Mouse (Mus musculus) liver, embryonic 14.5 days (tissue): Measurements from ENCODE around the gene Grcc10. TPM values are rescaled to one million over a fixed set of nuclear protein-coding genes. Genes with fewer than 3 reads are reported as not detected.

Experiments used
- ATAC-seq: fragments of 200-750 bp; cut with Nextera tagmentation; 2 replicates; pipeline ENCODE4 v1.8.0; 2017; ENCODE audit warnings: moderate number of reproducible peaks, mild to moderate bottlenecking, moderate library complexity; ENCODE audit not compliant: insufficient read depth
- DNase-seq, 3 experiments: peaks; one replicate each; pipeline ENCODE4 v3.0.0-alpha.2; 2012 to 2013; ENCODE audit warnings: low read depth in 3 of 3, low spot score in 3 of 3
- H3K27ac ChIP-seq: fragments of 300-500 bp; sonication (generic); 2 replicates; pipeline ENCODE4 v1.5.1; 2014; ENCODE audit warnings: moderate library complexity, mild to moderate bottlenecking, control low read depth, inconsistent platforms
- H3K27me3 ChIP-seq: fragments of 300-500 bp; sonication (generic); 2 replicates; pipeline ENCODE4 v1.6.1; 2014; ENCODE audit warnings: mild to moderate bottlenecking, low read length, moderate library complexity; ENCODE audit not compliant: control insufficient read depth, insufficient read depth
- H3K36me3 ChIP-seq: fragments of 300-500 bp; sonication (generic); replicated peaks from 2 replicates; pipeline ENCODE4 v1.6.1; 2014; ENCODE audit warnings: low read depth; ENCODE audit not compliant: control insufficient read depth, insufficient read depth
- H3K4me1 ChIP-seq, 2 experiments: fragments of 200-500 bp in 1 of 2; fragments of 300-500 bp in 1 of 2; sonication (generic) in 1 of 2; replicated peaks; 2 replicates each; pipeline ENCODE4 v1.6.1; 2012 to 2014; ENCODE audit warnings: antibody characterized with exemption in 1 of 2, inconsistent platforms in 1 of 2, low read length in 1 of 2; ENCODE audit not compliant: control insufficient read depth in 2 of 2, insufficient read depth in 2 of 2
- H3K4me2 ChIP-seq: fragments of 300-500 bp; sonication (generic); 2 replicates; pipeline ENCODE4 v1.6.1; 2014; ENCODE audit warnings: low read depth, mild to moderate bottlenecking, control low read depth, moderate library complexity
- H3K4me3 ChIP-seq, 2 experiments: fragments of 200-500 bp in 1 of 2; fragments of 300-500 bp in 1 of 2; sonication (generic) in 1 of 2; 2 replicates each; pipeline ENCODE4 v1.5.1; 2012 to 2014; ENCODE audit warnings: low read depth in 2 of 2, low read length in 2 of 2, mild to moderate bottlenecking in 2 of 2, control low read depth in 1 of 2, inconsistent platforms in 1 of 2, moderate library complexity in 1 of 2; ENCODE audit not compliant: insufficient read depth in 1 of 2
- H3K9ac ChIP-seq: fragments of 300-500 bp; sonication (generic); replicated peaks from 2 replicates; pipeline ENCODE4 v1.6.1; 2014; ENCODE audit warnings: mild to moderate bottlenecking, control low read depth, moderate library complexity
- H3K9me3 ChIP-seq: fragments of 300-500 bp; sonication (generic); 2 replicates; pipeline ENCODE4 v1.6.1; 2016; ENCODE audit warnings: low read length, mixed read lengths; ENCODE audit not compliant: control insufficient read depth
- CTCF ChIP-seq: IDR thresholded peaks from 2 replicates; pipeline ENCODE4 v1.5.1; 2016; ENCODE audit warnings: antibody characterized with exemption, low read depth, control low read depth
- EP300 ChIP-seq: IDR thresholded peaks from 2 replicates; pipeline ENCODE4 v1.6.1; 2016; ENCODE audit warnings: antibody characterized with exemption, low read depth
- WGBS: fragments of 180-500 bp; shearing (Covaris S2); extraction: QIAGEN DNeasy Blood & Tissue Kit; methylation state at CpG from one replicate; pipeline ENCODE4 v1.1.7; 2014; ENCODE audit not compliant: insufficient replicate concordance; 5-methylcytosine and 5-hydroxymethylcytosine counted together
- polyA plus RNA-seq, 2 experiments: library from polyadenylated mRNA; depleted of rRNA in 1 of 2; stranded (reverse) in 1 of 2; unstranded in 1 of 2; fragments of >200 nt; fragmentation: Nextera tagmentation in 1 of 2; extraction: Ambion mirVana in 1 of 2; gene quantifications; 2 replicates each; pipeline versions ENCODE4 v1.2.1 to v1.2.3; 2012 to 2014

Gene Grcc10
- polyA plus RNA-seq, 2 experiments, result 50.2 to 74.0 TPM

GRCm38 (mm10) chr6:124746654-124747632 is 5.8 kb upstream of the Grcc10 start:
- Histone ChIP-seq H3K4me2 (peak overlapping the region; percentile 97), H3K4me3 (peak overlapping the region in 1 of 2 experiments; percentile 36; a peak in 1 of 4 replicates), H3K9ac (no peak overlapping the region), H3K36me3 (no peaks in the 10 kb centered on the region), H3K27me3 (no peaks in the 10 kb centered on the region), H3K4me1 (peaks cover 0 to 5% of the 10 kb centered on the region in 2 experiments; a peak in 1 of 4 replicates), H3K9me3 (no peaks in the 10 kb centered on the region), H3K27ac (no peak overlapping the region)
- DNase-seq (no peak), ATAC-seq (no peak)
- TF ChIP-seq CTCF (no peak), EP300 (no peak)
- 78% methylated on average over 7 of the region's 7 CpGs for whole genome bisulfite sequencing

- ATAC-seq (no peak), DNase-seq (no peak)
- WGBS, result 26% methylated on average over 8 of the region's 8 CpGs
- H3K4me2 ChIP-seq, result peak overlapping the region; percentile 97
- peak overlapping the region; percentile 58; the same call in 1 of the 2 replicates for H3K27ac ChIP-seq
- no peak for TF ChIP-seq CTCF
- no peak for TF ChIP-seq EP300
- H3K9ac ChIP-seq, result peak overlapping the region; percentile 88
- H3K9me3 ChIP-seq, result no peaks in the 10 kb centered on the region
- H3K27me3 ChIP-seq, result no peaks in the 10 kb centered on the region
- peaks cover 3 to 9% of the 10 kb centered on the region in 2 experiments; a peak in 3 of 4 replicates for H3K4me1 ChIP-seq
- H3K4me3 ChIP-seq, result peak overlapping the region; percentile 36 to 70
- H3K36me3 ChIP-seq, result no peaks in the 10 kb centered on the region
These were observed 5.1 kb upstream of the Grcc10 start for GRCm38 (mm10) chr6:124746296-124746605.

- WGBS, result under 1% methylated on average over 85 of the region's 85 CpGs
- H3K9me3 ChIP-seq, result no peaks in the 10 kb centered on the region
- peak overlapping the region; percentile 36 to 70 for H3K4me3 ChIP-seq
- peak overlapping the region; percentile 58 for H3K27ac ChIP-seq
- DNase-seq (peak; percentile 90 to 92 (median 90)), ATAC-seq (peak; percentile 77)
- H3K4me2 ChIP-seq, result peak overlapping the region; percentile 97
- H3K27me3 ChIP-seq, result no peaks in the 10 kb centered on the region
- peaks cover 3 to 9% of the 10 kb centered on the region in 2 experiments; a peak in 3 of 4 replicates for H3K4me1 ChIP-seq
- TF ChIP-seq EP300, result no peak
- TF ChIP-seq CTCF, result peak; percentile 90
- H3K9ac ChIP-seq, result peak overlapping the region; percentile 88
- H3K36me3 ChIP-seq, result no peaks in the 10 kb centered on the region
These were observed 4.5 kb upstream of the Grcc10 start for GRCm38 (mm10) chr6:124745490-124746295.

DNA sequence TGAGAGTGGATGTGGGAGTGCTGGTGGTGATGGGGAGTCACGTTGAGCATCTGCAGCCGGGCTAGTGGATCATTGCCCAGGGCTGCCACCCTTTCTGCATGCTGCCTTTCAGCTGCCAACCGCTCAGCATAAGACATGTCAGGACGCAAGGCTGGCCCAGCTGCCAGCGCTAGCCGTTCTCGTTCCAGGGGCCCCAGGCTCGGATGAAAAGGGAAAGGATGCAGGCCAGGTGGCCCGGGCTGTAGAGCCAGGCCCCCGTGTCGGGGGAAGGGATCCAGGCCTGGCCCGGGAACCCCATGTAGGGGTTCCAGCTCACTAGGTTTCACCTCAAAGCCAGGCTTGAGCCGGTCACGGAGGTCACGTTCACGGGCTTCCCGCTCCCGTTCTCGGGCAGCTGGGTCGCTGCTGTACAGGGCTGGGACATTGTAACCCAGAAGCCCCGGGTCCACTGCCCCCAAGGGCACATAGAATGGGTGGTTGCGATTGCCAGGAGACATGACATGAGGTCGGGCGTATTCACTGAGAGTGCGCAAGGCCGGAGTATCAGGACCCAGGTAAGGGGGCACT is 3.7 kb upstream of the Grcc10 start:
- 64% methylated on average over 26 of the region's 26 CpGs for WGBS
- Histone ChIP-seq H3K4me3 (peak overlapping the region; percentile 4 to 70; a peak in 3 of 4 replicates), H3K36me3 (no peaks in the 10 kb centered on the region), H3K9me3 (no peaks in the 10 kb centered on the region), H3K27ac (no peak overlapping the region), H3K4me1 (peaks cover 6 to 12% of the 10 kb centered on the region in 2 experiments), H3K9ac (no peak overlapping the region), H3K27me3 (no peaks in the 10 kb centered on the region), H3K4me2 (peak overlapping the region; percentile 97)
- no peak for ATAC-seq
- TF ChIP-seq EP300 (no peak), CTCF (no peak)
- DNase-seq, result no peak
